Mouse (Mus musculus): ENCODE results near the gene Arhgap33. TPM values are rescaled to one million over a fixed set of nuclear protein-coding genes. Genes with fewer than 3 reads are reported as not detected.

Arhgap33 gene
- 74.2 and 104 TPM in 2 replicates for polyA plus RNA-seq (2012)

GRCm38 (mm10) chr7:30534633-30535577 lies at the start of gene Arhgap33:
Gene Arhgap33, minus strand, starts transcription at chr7:30535060.

GRCm38 (mm10) chr7:30564970-30565571 lies 30.2 kb upstream of the Arhgap33 start, which contains the start of gene Igflr1:
Gene Igflr1, plus strand, starts transcription at chr7:30565427.

GRCm38 (mm10) chr7:30563117-30563905 lies 28.5 kb upstream of the Arhgap33 start, which contains the start of the genes U2af1l4, Gm49396 and Psenen:
Gene U2af1l4, plus strand, starts transcription at chr7:30563301.
Gene Gm49396, plus strand, starts transcription at chr7:30563344.
Gene Psenen, minus strand, starts transcription at chr7:30563627.

GRCm38 (mm10) chr7:30559443-30559954 lies 24.6 kb upstream of the Arhgap33 start, which contains the start of gene Lin37:
Gene Lin37, minus strand, starts transcription at chr7:30559838.

GRCm38 (mm10) chr7:30552102-30553020 lies 17.5 kb upstream of the Arhgap33 start, which contains the start of the genes Hspb6 and Proser3:
Gene Hspb6, plus strand, starts transcription at chr7:30552178.
Gene Proser3, minus strand, starts transcription at chr7:30552299.

GRCm38 (mm10) chr7:30493401-30493931 lies 41.4 kb downstream of the Arhgap33 start, which contains the start of gene Prodh2:
Gene Prodh2, plus strand, starts transcription at chr7:30493622.

Other genes starting within 250 kb of the Arhgap33 start
- 0.36 and 0.95 TPM in 2 replicates for gene Clip3, start 243.3 kb downstream of the Arhgap33 start, polyA plus RNA-seq (2012)
- gene Alkbh6, start 226.3 kb downstream of the Arhgap33 start, polyA plus RNA-seq (2012) = 63.3 and 74.5 TPM in 2 replicates
- 1.6 and 2.0 TPM in 2 replicates for gene Syne4, start 220.3 kb downstream of the Arhgap33 start, polyA plus RNA-seq (2012)
- 0.48 and 0.54 TPM in 2 replicates for gene E130208F15Rik, start 213.3 kb downstream of the Arhgap33 start, polyA plus RNA-seq (2012)
- gene Sdhaf1, start 211.2 kb downstream of the Arhgap33 start, polyA plus RNA-seq (2012) = 8.0 and 10.3 TPM in 2 replicates
- gene Lrfn3, start 172.3 kb downstream of the Arhgap33 start, polyA plus RNA-seq (2012) = 0.11 TPM in 1 of 2 replicates, not detected in the other
- 186 and 336 TPM in 2 replicates for gene Tyrobp, start 121.3 kb downstream of the Arhgap33 start, polyA plus RNA-seq (2012)
- gene Hcst, start 115.2 kb downstream of the Arhgap33 start, polyA plus RNA-seq (2012) = 6.4 and 7.2 TPM in 2 replicates
- 103 and 112 TPM in 2 replicates for gene Nfkbid, start 113.3 kb downstream of the Arhgap33 start, polyA plus RNA-seq (2012)
- gene Aplp1, start 89.5 kb downstream of the Arhgap33 start, polyA plus RNA-seq (2012) = 0.08 and 0.15 TPM in 2 replicates
- gene Kirrel2, start 77.4 kb downstream of the Arhgap33 start, polyA plus RNA-seq (2012) = 0.05 and 0.13 TPM in 2 replicates
- not detected in 2 replicates for gene Nphs1, start 76.7 kb downstream of the Arhgap33 start, polyA plus RNA-seq (2012)
- gene Prodh2, start 41.4 kb downstream of the Arhgap33 start, polyA plus RNA-seq (2012) = not detected in 2 replicates
- gene Hspb6, start 17.1 kb upstream of the Arhgap33 start, polyA plus RNA-seq (2012) = 6.5 and 7.0 TPM in 2 replicates
- 20.5 and 24.2 TPM in 2 replicates for gene Proser3, start 17.2 kb upstream of the Arhgap33 start, polyA plus RNA-seq (2012)
- 64.1 and 77.3 TPM in 2 replicates for gene Lin37, start 24.8 kb upstream of the Arhgap33 start, polyA plus RNA-seq (2012)
- gene U2af1l4, start 28.2 kb upstream of the Arhgap33 start, polyA plus RNA-seq (2012) = 86.2 and 92.8 TPM in 2 replicates
- gene Gm49396, start 28.3 kb upstream of the Arhgap33 start, polyA plus RNA-seq (2012) = 3.0 and 6.0 TPM in 2 replicates
- 48.5 and 51.9 TPM in 2 replicates for gene Psenen, start 28.6 kb upstream of the Arhgap33 start, polyA plus RNA-seq (2012)
- gene Igflr1, start 30.4 kb upstream of the Arhgap33 start, polyA plus RNA-seq (2012) = 8.8 and 9.3 TPM in 2 replicates
- 80.2 and 109 TPM in 2 replicates for gene Kmt2b, start 53.7 kb upstream of the Arhgap33 start, polyA plus RNA-seq (2012)
- 0.64 TPM in 1 of 2 replicates, not detected in the other for gene Zbtb32, start 63.8 kb upstream of the Arhgap33 start, polyA plus RNA-seq (2012)
- gene Upk1a, start 77.8 kb upstream of the Arhgap33 start, polyA plus RNA-seq (2012) = 0.46 and 0.82 TPM in 2 replicates
- gene Cox6b1, start 91.1 kb upstream of the Arhgap33 start, polyA plus RNA-seq (2012) = 70.6 and 81.6 TPM in 2 replicates
- gene Etv2, start 100.8 kb upstream of the Arhgap33 start, polyA plus RNA-seq (2012) = 0.23 and 0.25 TPM in 2 replicates
- 287 and 309 TPM in 2 replicates for gene Rbm42, start 115.3 kb upstream of the Arhgap33 start, polyA plus RNA-seq (2012)
- gene Haus5, start 129.9 kb upstream of the Arhgap33 start, polyA plus RNA-seq (2012) = 39.5 and 49.7 TPM in 2 replicates
- gene Pmis2, start 136.5 kb upstream of the Arhgap33 start, polyA plus RNA-seq (2012) = not detected in 2 replicates
- gene 2200002J24Rik, start 163.9 kb upstream of the Arhgap33 start, polyA plus RNA-seq (2012) = not detected in 2 replicates
- 0.93 and 1.6 TPM in 2 replicates for gene Atp4a, start 177.1 kb upstream of the Arhgap33 start, polyA plus RNA-seq (2012)
- gene Tmem147, start 194.5 kb upstream of the Arhgap33 start, polyA plus RNA-seq (2012) = 48.5 and 64.1 TPM in 2 replicates
- gene Gapdhs, start 208.6 kb upstream of the Arhgap33 start, polyA plus RNA-seq (2012) = not detected in 2 replicates
- 1.7 and 3.2 TPM in 2 replicates for gene Sbsn, start 216.4 kb upstream of the Arhgap33 start, polyA plus RNA-seq (2012)
- gene Dmkn, start 228.7 kb upstream of the Arhgap33 start, polyA plus RNA-seq (2012) = 2.0 and 6.7 TPM in 2 replicates

All from megakaryocyte-erythroid progenitor cell, adult 5 weeks (primary cell).